Mouse (Mus musculus) cerebral cortex, adult 2 months (tissue): Measurements from ENCODE around the gene H2afb3.

Experiments used
- WGBS: fragments of 180-500 bp; shearing (Covaris S2); methylation state at CpG from one replicate; pipeline ENCODE4 v1.1.7; 2018; 5-methylcytosine and 5-hydroxymethylcytosine counted together

Gene H2afb3

DNA sequence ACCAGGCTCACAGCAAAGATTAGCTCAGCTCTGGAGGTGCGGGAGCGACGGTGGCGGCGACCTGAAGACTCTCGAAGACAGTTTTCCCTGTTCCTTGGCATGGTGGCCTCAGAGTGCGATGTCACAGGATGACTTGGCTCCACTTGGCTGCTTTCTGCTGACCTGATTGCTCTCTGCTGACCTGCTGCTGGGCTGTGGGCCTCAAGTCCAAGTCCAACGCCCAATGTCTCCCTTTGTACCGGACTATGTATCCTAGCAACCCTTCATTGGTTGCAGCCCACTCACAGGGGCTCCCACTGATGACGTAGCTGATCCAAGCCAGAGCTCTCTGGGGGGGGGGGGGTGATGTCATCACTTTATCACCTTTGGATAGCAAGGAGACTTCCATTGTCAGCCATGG is at the start of gene H2afb3:
H2afb3 (minus strand) TSS at position 101 of the 400 bp plus-strand sequence.
- WGBS: 93% methylated on average over 9 of the region's 10 CpGs

DNA sequence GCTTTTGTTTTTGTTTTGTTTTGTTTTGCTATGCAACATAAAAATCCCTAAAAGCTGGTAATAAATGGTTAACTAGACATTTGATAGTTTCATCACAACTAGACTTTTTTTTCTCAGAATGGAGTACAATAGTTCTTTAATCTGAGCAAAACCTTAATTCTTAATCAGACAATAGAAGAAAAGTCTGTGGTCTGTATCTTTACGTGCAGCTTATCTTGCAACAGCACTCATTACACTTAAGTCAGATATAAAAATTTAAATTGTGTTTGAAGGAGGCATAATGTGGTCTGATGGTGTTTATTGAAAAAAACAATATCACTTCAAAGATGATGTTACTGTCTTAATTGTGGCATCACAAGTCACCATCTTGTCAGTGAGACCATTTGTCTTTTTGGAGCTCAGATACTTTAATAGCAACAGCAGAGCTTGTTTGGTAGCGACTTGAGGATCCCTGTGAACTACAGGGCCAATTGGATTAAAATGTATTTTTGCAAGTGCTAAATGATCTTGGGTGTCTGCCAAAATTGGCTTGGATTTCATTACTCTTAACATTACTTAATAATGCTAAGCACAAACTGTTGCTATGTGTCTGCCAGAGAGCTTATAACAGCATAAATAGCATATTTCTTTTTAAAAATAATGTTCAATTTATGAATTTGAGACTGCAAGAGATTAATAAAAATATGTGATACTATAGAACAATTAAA is 11.3 kb downstream of the H2afb3 start:
- 68% methylated on average over 2 of the region's 2 CpGs for WGBS

DNA sequence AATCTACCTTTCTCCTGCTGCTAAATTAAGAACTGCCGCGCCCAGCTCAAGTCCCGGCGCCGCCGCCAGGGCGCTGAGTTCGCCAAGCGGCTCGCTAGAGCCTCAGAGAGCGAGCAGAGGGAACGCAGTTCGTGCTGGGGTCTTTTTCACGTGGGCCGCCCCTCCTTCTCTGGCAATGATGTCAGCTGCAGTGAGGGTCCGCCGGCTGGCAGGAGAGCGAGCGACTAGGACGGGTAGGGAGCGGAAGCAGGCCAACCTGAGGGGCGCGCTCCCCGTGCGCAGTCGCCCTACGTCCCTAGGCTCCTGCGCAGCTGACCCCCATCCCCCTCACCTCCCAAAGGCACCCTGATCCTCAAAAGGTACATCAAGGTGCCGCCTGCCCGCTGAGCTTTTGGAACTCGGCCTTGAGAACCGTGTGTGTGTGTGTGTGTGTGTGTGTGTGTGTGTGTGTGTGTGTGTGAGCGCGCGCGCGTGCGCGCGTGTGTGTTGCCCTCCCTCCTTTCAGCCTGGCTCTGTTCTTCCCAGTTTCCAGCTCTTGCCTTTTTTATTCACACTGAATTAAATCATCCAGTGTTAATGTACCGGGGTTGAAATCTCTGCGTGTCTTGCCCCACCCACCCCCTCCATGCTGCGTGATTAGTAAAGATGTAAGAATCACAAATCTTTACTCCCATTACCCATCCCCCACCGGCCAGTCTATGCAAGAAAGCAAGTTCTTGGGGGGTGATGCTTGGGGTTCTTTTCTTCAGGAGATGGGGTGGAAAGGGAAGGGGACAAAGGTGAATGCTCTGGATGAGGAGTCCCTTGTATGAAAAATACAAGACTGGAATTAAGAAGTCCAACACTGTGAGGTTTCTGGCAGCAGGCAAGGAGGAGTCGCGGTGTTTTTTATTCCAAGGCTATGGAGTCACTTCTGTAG is 19.8 kb downstream of the H2afb3 start:
- under 1% methylated on average over 39 of the region's 46 CpGs for WGBS

- 4% methylated on average over 13 of the region's 13 CpGs for WGBS
These were observed 21.2 kb downstream of the H2afb3 start for GRCm38 (mm10) chrX:120291696-120292095.

GRCm38 (mm10) chrX:120290900-120291280 is 22.0 kb downstream of the H2afb3 start:
- under 1% methylated on average over 18 of the region's 18 CpGs for WGBS

GRCm38 (mm10) chrX:120290011-120290899 is 22.6 kb downstream of the H2afb3 start, which contains the start of gene Pcdh11x:
TSS of gene Pcdh11x (plus strand) at chrX:120290259.
- 1% methylated on average over 33 of the region's 40 CpGs for WGBS

DNA sequence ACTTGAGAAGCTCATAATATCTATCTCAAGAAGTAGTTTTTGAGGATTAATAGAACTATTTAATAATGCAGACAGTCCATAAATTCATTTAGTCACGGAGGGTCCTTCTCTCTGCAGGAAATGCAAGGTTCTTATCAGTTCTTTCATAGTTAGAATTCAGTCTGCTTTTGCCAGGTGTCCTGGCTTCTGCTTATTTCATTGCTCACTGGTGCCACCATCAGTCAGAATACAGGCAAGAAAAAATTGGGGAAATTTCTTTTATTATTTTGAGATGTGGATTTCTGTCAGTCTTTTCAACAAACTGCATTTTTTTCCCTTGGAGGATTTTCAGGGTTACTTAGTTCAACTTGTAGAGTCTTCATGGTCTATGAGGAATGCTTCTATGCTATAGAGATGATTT is 25.4 kb downstream of the H2afb3 start:
- WGBS: 0% methylated on average over 1 of the region's 1 CpGs
